Mouse (Mus musculus): ENCODE measurements around the gene Letm1.
A peak's percentile ranks its signal among the peaks of the same experiment; 100 is the strongest.

Gene Letm1

GRCm38 (mm10) chr5:33705612-33706349, 76.8 kb downstream of the Letm1 start:
- DNase-seq, result peak in 1 of 2 experiments; percentile 61

GRCm38 (mm10) chr5:33704945-33705611, 77.5 kb downstream of the Letm1 start:
- DNase-seq, result peak; percentile 45 to 75

GRCm38 (mm10) chr5:33703999-33704398, 78.6 kb downstream of the Letm1 start:
- DNase-seq, result no peak

DNA sequence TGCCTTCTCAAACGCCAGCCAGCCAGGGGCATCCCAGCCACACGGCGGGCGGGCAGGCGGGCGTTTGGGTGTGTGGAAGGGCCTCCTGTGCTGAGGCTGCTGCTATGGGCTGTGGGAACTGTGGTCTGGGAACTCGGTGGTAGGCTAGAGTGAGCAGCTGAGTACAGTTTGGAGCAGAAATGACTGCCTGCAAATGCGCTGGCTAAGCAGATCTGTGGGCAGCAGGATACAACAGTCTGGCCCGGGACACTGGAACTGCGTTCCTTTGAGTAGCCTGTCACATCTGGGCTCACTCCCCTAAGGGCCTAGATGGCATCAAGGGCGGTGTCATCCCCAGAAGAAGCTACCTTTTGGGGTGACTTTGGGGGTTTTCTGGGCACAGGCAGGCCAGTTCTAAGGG, 80.8 kb downstream of the Letm1 start:
- peak; percentile 6 to 69 for DNase-seq

- DNase-seq, result peak in 1 of 2 experiments; percentile 10
These were observed 82.6 kb downstream of the Letm1 start for GRCm38 (mm10) chr5:33700010-33700409.

DNA sequence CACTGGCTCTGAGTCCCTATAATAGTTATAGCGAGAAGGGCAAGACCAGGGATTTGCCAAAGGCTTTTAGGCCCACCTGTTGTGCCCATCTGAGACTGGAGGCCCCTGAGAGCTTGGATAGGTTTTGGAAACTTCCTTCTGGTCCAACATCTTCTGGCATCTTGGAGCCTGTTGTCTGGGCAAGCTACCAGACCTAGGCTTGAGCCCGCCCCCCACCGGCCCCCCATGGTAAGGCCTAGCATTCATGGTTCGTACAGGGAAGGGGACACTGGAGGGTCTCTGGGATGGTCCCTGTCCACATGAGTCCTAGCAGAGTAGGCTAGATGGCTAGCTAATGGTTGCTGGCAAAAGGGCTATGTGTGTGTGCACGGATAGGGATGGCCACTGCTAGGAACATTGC, 83.9 kb downstream of the Letm1 start:
- DNase-seq, result no peak

DNA sequence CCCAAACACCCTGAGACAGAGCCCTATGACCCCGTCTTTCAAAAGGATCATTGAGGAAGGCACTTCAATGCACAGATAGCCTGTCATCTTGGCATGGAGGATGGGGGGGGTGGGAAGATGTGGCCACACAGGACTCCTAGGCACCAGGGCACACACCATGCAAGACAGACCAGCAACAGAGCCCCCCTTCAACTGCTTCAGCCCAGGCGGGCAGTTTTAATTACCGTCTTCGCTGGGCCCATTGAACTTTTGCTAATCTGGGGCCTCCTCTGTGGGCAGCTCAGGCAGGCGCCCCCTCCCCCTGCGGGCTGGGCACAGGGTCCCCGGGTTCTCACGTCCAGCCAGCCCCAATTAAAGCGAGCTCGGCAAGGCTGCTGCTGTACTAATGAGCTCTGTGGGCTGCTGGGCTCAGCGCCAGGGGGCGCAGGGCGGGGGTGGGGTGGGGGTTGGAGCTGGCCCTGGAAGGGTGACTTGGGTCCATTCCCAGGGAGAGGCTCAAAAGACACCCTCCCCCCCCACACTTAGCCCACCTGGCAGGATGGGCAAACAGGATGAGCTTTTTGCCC, 84.6 kb downstream of the Letm1 start:
- DNase-seq, result no peak

DNA sequence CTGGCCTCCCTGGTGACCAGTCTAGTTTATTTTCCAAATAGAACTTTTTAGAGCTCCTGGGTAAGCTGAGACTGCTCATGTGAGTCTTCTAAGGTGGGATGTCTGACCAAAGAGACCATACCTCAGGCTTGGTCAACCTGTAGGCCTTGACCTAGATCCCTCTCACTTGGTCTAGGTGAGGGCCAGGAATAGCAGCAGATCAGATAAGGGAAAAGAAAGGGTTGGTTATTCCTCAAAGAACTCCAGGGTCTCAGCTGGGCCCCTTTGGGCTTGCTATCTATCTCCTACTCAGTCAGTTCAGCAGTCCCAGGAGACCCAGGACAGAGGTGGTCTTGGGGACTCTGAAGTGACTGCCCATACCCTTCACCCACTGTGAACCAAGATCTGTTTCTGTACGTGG, 85.1 kb downstream of the Letm1 start:
- no peak for DNase-seq

- peak; percentile 69 to 85 for DNase-seq
These were observed 86.2 kb downstream of the Letm1 start for GRCm38 (mm10) chr5:33696430-33696829.

- no peak for DNase-seq
These were observed 86.9 kb downstream of the Letm1 start for GRCm38 (mm10) chr5:33695718-33696121.

GRCm38 (mm10) chr5:33694848-33695717, 87.5 kb downstream of the Letm1 start:
- DNase-seq, result peak; percentile 67 to 85

DNA sequence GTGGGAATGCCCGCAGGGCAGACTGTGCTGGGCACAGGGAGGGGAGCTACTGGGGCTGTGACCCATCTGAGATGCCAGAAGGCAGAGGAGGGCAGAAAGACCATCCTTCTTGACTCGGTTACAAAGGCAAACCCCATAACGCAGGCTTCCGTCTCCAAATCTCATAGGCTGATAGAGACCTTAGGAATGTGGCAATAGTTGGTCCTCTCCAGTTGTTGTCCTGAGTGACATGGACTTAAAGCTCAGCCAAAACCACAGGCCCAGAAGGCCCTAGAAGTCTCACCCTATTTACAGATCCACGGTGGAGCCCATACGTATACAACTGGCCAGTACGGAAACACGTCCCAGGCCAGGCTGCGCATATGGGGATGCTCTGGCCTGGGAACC, 88.2 kb downstream of the Letm1 start:
- no peak for DNase-seq

- peak; percentile 73 to 86 for DNase-seq
These were observed 90.2 kb downstream of the Letm1 start for GRCm38 (mm10) chr5:33692393-33692792.

DNA sequence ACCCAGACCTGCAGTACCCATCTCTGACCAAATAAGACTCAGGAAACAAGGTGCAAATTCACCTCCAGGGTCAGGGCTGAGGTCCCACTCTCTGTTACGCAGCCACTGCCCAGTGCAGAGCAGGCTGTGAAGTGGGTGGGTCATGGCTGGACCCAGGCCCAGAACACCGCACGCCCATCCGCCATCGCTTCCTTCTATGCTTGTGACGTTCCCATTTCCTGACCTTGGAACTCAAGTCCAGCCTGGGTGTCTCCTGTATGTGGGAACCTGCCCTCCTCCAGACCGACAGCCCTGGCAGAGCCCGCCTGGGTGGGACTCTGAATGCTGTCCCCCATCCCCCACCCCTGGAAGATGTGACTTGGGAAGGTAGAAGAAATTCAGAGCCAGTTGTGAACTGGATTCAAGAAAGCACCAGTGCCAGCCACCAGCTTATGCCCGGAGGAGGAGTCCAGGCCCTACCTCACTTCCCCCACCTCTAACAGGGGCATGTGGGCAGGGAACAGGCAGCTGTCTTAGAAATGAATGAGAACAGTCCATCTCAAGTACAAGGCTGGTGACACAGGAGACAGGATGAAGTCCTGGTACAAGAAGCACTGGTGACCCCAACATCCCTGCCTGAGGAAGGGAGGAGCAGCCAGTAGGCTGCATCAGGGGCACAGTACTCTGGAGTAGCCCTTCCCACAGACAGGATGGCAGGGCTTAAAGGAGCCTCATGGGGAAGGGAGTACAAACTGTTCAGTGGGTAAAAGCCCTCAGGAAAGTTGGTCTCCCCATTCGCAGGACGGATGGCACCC, 92.6 kb downstream of the Letm1 start:
- peak; percentile 73 to 88 for DNase-seq
